Mouse (Mus musculus) kidney, adult 2 months (tissue): Measurements from ENCODE around the gene Zfp541. TPM values are rescaled to one million over a fixed set of nuclear protein-coding genes. Genes with fewer than 3 reads are reported as not detected.
A peak's percentile ranks its signal among the peaks of the same experiment; 100 is the strongest.

ENCODE experiments used
- DNase-seq: peaks from one replicate; pipeline ENCODE4 v3.0.0; 2021
- H3K27ac ChIP-seq: fragments of 200-500 bp; 2 replicates; pipeline ENCODE4 v1.5.1; 2012; ENCODE audit warnings: low read depth, low read length, control low read depth, inconsistent platforms; ENCODE audit not compliant: insufficient read depth
- H3K27me3 ChIP-seq: fragments of 200-500 bp; replicated peaks from 2 replicates; pipeline ENCODE4 v1.6.1; 2012; ENCODE audit warnings: mild to moderate bottlenecking, moderate library complexity, low read length, inconsistent platforms; ENCODE audit not compliant: control insufficient read depth, insufficient read depth
- H3K36me3 ChIP-seq: fragments of 200-500 bp; 2 replicates; pipeline ENCODE4 v1.6.1; 2012; ENCODE audit warnings: mild to moderate bottlenecking, moderate library complexity, low read length, inconsistent platforms; ENCODE audit not compliant: control insufficient read depth, insufficient read depth
- H3K4me1 ChIP-seq: fragments of 200-500 bp; 2 replicates; pipeline ENCODE4 v1.6.1; 2011; ENCODE audit warnings: low read length; ENCODE audit not compliant: control insufficient read depth, insufficient read depth
- H3K4me3 ChIP-seq: fragments of 200-500 bp; 2 replicates; pipeline ENCODE4 v1.5.1; 2011; ENCODE audit warnings: mild to moderate bottlenecking, low read depth, low read length, control low read depth; ENCODE audit not compliant: insufficient read depth
- CTCF ChIP-seq: fragments of 200-500 bp; conservative IDR thresholded peaks from 2 replicates; pipeline ENCODE4 v1.5.1; 2011; ENCODE audit warnings: low read depth, mild to moderate bottlenecking, control low read depth, low read length, moderate library complexity, mixed read lengths; ENCODE audit not compliant: insufficient read depth, insufficient read length
- POLR2A ChIP-seq: fragments of 200-500 bp; IDR thresholded peaks from one replicate; pipeline ENCODE4 v1.6.1; 2011; ENCODE audit warnings: low read depth, low read length, control low read depth
- WGBS: fragments of 180-500 bp; shearing (Covaris S2); methylation state at CpG from one replicate; pipeline ENCODE4 v1.1.7; 2018; 5-methylcytosine and 5-hydroxymethylcytosine counted together
- polyA plus RNA-seq: library from polyadenylated mRNA; depleted of rRNA; stranded (reverse); fragments of >200 nt; gene quantifications from 2 replicates; pipeline ENCODE4 v1.2.3, GENCODE M21; 2012

Gene Zfp541
- polyA plus RNA-seq, 1 experiment, result not detected

DNA sequence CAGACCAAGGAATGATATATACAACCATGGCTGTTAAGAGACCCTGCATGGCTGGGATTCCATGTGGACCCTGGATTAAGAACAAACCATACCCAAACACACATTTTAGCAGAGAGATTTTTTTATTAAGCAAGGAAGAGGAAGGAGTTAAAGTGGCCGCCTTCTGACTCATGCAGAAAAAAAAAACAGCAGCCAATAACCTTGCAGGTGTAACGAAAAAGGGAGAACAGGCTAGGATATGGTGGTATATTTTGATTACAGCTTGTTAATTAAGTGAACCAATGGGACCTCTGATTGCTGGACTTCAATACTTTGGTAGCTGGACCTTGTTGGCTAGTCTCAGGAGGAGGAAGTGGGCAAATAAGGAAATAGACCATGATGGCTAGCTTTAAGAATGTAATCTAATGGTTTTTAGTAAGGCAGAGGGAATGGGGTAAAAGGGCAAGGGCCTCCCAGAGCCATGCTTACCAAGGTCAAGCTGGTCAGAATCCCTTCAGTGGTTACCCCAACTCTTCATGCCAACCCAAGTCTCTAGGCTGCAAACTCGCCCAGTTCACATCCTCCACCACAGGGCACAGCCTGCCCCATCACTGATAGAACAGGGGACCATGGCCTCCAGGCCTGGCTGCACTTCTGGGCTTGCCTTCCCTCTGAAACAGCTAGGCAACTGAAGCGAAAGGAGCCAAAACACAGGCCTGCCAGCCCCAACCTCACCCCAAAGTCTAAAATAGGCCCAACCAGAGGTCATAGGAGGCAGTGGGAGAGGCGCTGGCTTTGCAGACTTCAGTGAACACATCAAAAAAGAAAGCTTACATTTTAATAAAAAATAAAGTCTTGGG is 42.1 kb upstream of the Zfp541 start:
- H3K27ac ChIP-seq, result peak overlapping the region; percentile 0; the same call in 1 of the 2 replicates
- H3K4me1 ChIP-seq, result peaks cover 25% of the 10 kb centered on the region
- no peak for TF ChIP-seq CTCF
- no peak for TF ChIP-seq POLR2A
- 56% methylated on average over 5 of the region's 5 CpGs for WGBS
- no peaks in the 10 kb centered on the region for H3K36me3 ChIP-seq
- DNase-seq, result no peak
- H3K27me3 ChIP-seq, result no peaks in the 10 kb centered on the region
- H3K4me3 ChIP-seq, result no peak overlapping the region

DNA sequence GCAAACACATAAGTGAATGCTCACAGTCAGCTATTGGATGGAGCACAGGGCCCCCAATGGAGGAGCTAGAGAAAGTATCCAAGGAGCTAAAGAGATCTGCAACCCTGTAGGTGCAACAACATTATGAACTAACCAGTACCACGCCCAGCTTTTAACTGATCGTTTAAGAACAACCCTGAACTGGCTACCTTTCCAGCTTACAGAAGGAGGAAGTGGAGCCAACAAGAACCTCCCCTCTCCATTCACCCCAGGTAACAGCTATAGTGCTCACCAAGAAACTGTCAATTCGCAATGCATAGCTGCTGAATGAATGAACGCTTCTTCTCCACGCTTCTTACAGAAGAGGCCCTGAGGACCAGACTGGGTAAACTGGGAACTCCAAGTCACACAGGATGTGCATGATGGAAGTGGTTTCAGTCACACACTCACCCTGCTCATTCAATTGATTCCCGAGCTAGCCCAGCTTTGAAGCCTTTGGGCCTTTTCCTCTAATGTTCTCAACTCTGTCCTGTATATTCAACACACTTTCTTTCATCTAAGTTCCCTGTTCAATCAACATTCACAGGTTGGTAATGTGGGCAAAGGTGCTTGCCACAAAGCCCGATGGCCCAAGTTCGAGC is 36.9 kb upstream of the Zfp541 start:
- no peak for DNase-seq
- H3K4me1 ChIP-seq, result peaks cover 13% of the 10 kb centered on the region
- WGBS, result 86% methylated on average over 8 of the region's 8 CpGs
- TF ChIP-seq POLR2A, result no peak
- TF ChIP-seq CTCF, result no peak
- H3K27ac ChIP-seq, result no peak overlapping the region
- H3K36me3 ChIP-seq, result no peaks in the 10 kb centered on the region
- no peaks in the 10 kb centered on the region for H3K27me3 ChIP-seq
- H3K4me3 ChIP-seq, result no peak overlapping the region

DNA sequence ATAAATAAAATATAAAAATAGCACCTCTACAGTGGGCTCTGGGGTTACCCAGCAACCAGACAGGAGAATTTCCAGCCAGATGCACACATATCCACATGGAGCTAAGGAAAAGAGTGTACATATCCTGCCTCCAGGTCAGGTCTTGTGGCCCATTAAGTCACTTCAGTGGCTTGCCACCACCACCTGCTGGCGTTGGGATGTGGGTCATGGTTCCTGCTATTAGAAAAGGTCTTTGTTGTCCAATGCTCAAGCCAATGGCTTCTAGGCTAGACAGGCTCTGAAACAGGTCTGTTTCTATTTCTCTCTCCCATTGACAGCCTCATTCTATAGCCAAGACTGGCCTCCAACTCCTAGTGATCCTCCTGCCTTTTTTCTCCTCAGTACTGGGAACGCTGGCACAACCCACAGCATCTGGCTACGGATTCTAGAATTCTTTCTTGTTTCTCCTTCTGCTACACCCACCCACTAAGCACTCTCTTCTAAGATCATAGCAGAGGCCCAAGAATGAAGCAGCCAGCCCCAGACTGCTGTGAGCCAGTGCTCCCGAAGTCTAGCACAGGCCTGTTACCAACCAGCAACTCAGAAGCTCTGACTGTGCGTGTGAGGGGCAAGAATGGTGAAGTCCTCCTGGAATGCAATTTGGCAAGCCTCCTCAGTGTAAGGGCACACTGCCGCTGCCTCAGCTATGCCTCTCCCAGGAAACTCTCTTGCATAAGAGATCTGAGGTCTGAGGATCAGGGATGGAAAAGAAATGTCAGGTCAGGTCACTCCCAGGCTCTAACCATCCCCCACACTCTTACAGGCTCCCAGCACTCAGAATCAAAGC is 33.3 kb upstream of the Zfp541 start:
- Histone ChIP-seq H3K36me3 (no peaks in the 10 kb centered on the region), H3K4me1 (peaks cover 15% of the 10 kb centered on the region), H3K4me3 (no peak overlapping the region), H3K27ac (peak overlapping the region; percentile 22), H3K27me3 (no peaks in the 10 kb centered on the region)
- 39% methylated on average over 6 of the region's 6 CpGs for WGBS
- TF ChIP-seq CTCF, result peak; percentile 53
- TF ChIP-seq POLR2A, result no peak
- DNase-seq, result peak; percentile 74

DNA sequence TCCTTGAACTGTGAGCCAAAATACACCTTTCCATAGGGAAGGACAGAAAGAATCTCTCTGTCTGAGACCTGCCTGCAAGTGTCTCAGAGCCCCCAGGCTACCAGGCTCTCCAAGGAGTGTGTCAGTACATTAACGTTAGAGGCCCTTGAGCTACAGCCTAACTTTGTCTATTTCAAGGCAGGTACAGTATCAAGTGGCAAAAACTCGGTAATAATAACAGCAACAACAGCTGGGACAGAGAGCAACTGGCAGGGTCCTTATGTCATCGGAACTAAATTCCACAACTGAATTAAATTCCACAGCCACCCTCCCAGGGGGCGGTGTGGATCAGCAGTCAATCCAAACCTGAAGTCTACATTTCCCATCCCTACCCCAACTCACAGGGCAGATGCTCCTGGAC is 30.5 kb upstream of the Zfp541 start:
- Histone ChIP-seq H3K4me3 (no peak overlapping the region), H3K4me1 (peaks cover 25% of the 10 kb centered on the region), H3K27ac (no peak overlapping the region), H3K27me3 (no peaks in the 10 kb centered on the region), H3K36me3 (no peaks in the 10 kb centered on the region)
- DNase-seq, result no peak
- TF ChIP-seq POLR2A (no peak), CTCF (no peak)
- 81% methylated on average over 4 of the region's 4 CpGs for WGBS

DNA sequence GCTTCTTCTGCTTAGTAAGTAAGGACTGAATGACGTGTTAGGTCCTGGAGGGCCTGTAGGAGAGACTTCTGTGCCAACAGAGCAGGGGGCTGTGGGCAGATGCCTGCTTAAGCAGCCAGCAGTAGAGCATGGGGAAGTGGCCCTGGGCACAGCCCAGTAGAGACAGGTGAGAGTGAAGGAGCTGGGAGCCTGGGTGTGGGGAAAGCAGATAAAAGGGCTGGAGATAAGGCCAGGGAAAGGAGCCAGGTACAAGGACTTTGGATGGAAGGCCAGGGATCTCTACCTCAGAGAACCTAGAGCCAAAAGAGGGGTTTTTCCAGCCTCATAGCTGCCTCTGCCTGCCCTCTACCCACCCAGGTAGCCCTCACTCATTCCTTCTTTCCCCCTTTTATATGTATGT is 28.6 kb upstream of the Zfp541 start:
- Histone ChIP-seq H3K27ac (no peak overlapping the region), H3K4me3 (no peak overlapping the region), H3K27me3 (no peaks in the 10 kb centered on the region), H3K4me1 (peaks cover 23% of the 10 kb centered on the region), H3K36me3 (no peaks in the 10 kb centered on the region)
- TF ChIP-seq POLR2A, result no peak
- TF ChIP-seq CTCF, result no peak
- WGBS, result 60% methylated on average over 1 of the region's 1 CpGs
- no peak for DNase-seq

DNA sequence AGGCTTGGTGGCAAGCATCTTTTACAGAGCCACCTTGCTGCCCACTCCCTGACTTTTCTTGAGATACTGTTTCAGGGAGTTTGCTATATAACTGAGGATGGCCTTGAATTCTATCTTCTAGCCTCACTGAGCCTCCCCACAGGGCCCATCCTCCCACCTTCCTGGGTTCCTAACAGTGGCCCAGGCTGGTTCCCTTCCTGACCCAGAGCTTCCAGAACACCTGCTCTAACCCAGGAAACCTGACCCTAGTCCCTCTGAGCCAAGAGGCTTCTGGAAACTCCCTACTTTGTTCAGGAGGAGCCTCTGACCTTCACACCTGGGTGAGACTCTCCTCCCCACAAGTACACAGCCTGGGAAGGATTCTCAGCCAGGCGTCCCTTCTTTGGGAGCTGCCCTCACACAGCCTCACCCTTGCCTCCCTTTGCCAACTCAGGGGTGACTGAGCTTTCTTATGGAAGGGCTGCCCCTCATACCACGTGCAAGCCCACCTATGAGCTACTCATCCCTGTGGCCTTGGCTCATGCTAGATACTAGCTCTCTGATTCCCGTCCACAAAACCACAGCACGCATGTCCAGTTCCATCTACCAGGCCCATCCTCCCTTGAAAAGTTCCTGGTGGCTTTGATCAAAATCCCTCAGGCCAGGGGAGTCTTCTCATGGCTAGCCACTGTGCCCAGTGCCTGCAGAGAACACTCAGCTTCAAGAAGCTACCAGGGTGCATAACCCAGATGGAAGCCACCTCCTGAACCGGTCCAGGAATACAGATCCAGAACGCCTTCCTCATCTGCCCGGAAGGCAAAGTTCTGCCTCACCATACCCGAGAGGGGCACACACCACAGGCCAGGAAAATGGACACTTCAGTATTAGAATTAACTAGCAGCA is 27.8 kb upstream of the Zfp541 start:
- TF ChIP-seq POLR2A, result no peak
- no peak for TF ChIP-seq CTCF
- 55% methylated on average over 8 of the region's 8 CpGs for WGBS
- peaks cover 16% of the 10 kb centered on the region for H3K4me1 ChIP-seq
- peak; percentile 59 for DNase-seq
- no peaks in the 10 kb centered on the region for H3K36me3 ChIP-seq
- peak overlapping the region; percentile 26; the same call in 1 of the 2 replicates for H3K27ac ChIP-seq
- H3K27me3 ChIP-seq, result no peaks in the 10 kb centered on the region
- H3K4me3 ChIP-seq, result no peak overlapping the region

DNA sequence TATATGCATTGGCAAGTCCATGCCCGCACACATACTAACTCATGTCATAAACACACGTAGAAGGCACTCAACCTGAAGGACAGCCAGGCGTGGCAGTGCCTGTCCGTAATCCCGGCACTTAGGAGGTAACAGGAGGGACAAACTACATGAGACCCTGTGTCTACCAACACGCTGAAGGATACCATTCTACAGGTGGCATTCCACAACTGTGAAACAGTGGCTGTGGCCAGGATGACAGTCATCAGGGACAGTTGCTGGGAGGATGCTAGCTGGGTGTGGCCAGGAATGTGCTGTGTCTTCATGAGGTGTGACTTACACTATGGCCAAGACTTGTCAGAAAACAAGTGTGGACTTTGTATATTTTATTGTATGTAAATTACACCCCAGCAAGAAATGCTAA is 24.6 kb upstream of the Zfp541 start:
- TF ChIP-seq POLR2A (no peak), CTCF (no peak)
- no peak for DNase-seq
- Histone ChIP-seq H3K27ac (no peak overlapping the region), H3K4me3 (no peak overlapping the region), H3K27me3 (no peaks in the 10 kb centered on the region), H3K36me3 (no peaks in the 10 kb centered on the region), H3K4me1 (peaks cover 30% of the 10 kb centered on the region)
- 92% methylated on average over 6 of the region's 6 CpGs for WGBS
